In genomic region chr12:84541391-84541958, GRCm38 (mm10) we compare ENCODE assay signal across 26 mouse cellular contexts. TPM values are rescaled to one million over a fixed set of nuclear protein-coding genes. Genes with fewer than 3 reads are reported as not detected.
DNase-seq lines count a peak whose midpoint lies in the region; ATAC-seq lines count a peak whose summit lies in the region.
"Had no signal": no experiment of that assay in that cellular context is flagged by ENCODE, and none has a peak within 500 bp of the region (broad histone marks: within the 10 kb centered on the region; RNA-seq: fewer than 3 reads in every experiment).

No protein-coding gene starts in this region.

- ATAC-seq in embryonic facial prominence, embryonic 14.5 days (ENCODE audit: low read depth): peak; percentile 82; the same call in 1 of the 2 replicates
- peak; percentile 21; the same call in 1 of the 2 replicates for ATAC-seq in neural tube, embryonic 14.5 days (ENCODE audit: low read depth)
- ATAC-seq: CD4-positive, CD25-positive, alpha-beta regulatory T cell, adult 4 months had no signal

- H3K4me1 ChIP-seq in embryonic facial prominence, embryonic 14.5 days (ENCODE audit: control insufficient read depth, insufficient read depth, low read length): no peaks in the 10 kb centered on the region
- H3K4me1 ChIP-seq in embryonic facial prominence, embryonic 10.5 days: no peaks in the 10 kb centered on the region
- no peaks in the 10 kb centered on the region for H3K4me1 ChIP-seq in neural tube, embryonic 14.5 days (ENCODE audit: control insufficient read depth, insufficient read depth, low read length)
- H3K4me1 ChIP-seq in limb, embryonic 10.5 days: 0 out of 2 replicates have a peak, but pooled peaks cover 3% of the 10 kb centered on the region
- H3K4me1 ChIP-seq: embryonic facial prominence, embryonic 15.5 days had no signal

- H3K9ac ChIP-seq in embryonic facial prominence, embryonic 14.5 days (ENCODE audit: low read depth, low read length): no peak overlapping the region
- H3K9ac ChIP-seq in neural tube, embryonic 14.5 days (replicated peaks; ENCODE audit: low read depth, low read length): no peak overlapping the region
- H3K9ac ChIP-seq: embryonic facial prominence, embryonic 15.5 days; hindbrain, embryonic 13.5 days; intestine, embryonic 15.5 days had no signal

- H3K4me2 ChIP-seq in embryonic facial prominence, embryonic 14.5 days (ENCODE audit: low read depth, low read length): no peak overlapping the region
- H3K4me2 ChIP-seq in neural tube, embryonic 14.5 days (ENCODE audit: low read depth, low read length): no peak overlapping the region
- H3K4me2 ChIP-seq: embryonic facial prominence, embryonic 15.5 days; hindbrain, embryonic 13.5 days; intestine, embryonic 15.5 days had no signal

- 72% methylated on average over 11 of the region's 11 CpGs for WGBS in embryonic facial prominence, embryonic 14.5 days
- WGBS in embryonic facial prominence, embryonic 10.5 days: 66% methylated on average over 11 of the region's 11 CpGs
- WGBS in neural tube, embryonic 14.5 days: 64% methylated on average over 11 of the region's 11 CpGs
- WGBS in limb, embryonic 10.5 days: 84% methylated on average over 11 of the region's 11 CpGs

- no peaks in the 10 kb centered on the region for H3K9me3 ChIP-seq in embryonic facial prominence, embryonic 14.5 days (ENCODE audit: control insufficient read depth, low read length)
- no peaks in the 10 kb centered on the region for H3K9me3 ChIP-seq in embryonic facial prominence, embryonic 10.5 days
- no peaks in the 10 kb centered on the region for H3K9me3 ChIP-seq in neural tube, embryonic 14.5 days (ENCODE audit: control insufficient read depth, low read length)
- H3K9me3 ChIP-seq in limb, embryonic 10.5 days (replicated peaks): no peaks in the 10 kb centered on the region
- H3K9me3 ChIP-seq: embryonic facial prominence, embryonic 15.5 days; G1E; heart, embryonic 10.5 days; hindbrain, embryonic 13.5 days; intestine, embryonic 15.5 days had no signal

- no peaks in the 10 kb centered on the region for H3K36me3 ChIP-seq in embryonic facial prominence, embryonic 14.5 days (ENCODE audit: control insufficient read depth, insufficient read depth, low read length)
- H3K36me3 ChIP-seq in embryonic facial prominence, embryonic 10.5 days (replicated peaks): no peaks in the 10 kb centered on the region; the same call in 1 of the 2 replicates
- no peaks in the 10 kb centered on the region for H3K36me3 ChIP-seq in neural tube, embryonic 14.5 days (ENCODE audit: control insufficient read depth, insufficient read depth, low read length)
- H3K36me3 ChIP-seq in limb, embryonic 10.5 days: no peaks in the 10 kb centered on the region
- H3K36me3 ChIP-seq: embryonic facial prominence, embryonic 15.5 days; heart, embryonic 10.5 days; hindbrain, embryonic 13.5 days; intestine, embryonic 15.5 days had no signal

- no peak overlapping the region for H3K27ac ChIP-seq in embryonic facial prominence, embryonic 14.5 days (replicated peaks; ENCODE audit: low read depth, low read length)
- no peak overlapping the region for H3K27ac ChIP-seq in embryonic facial prominence, embryonic 10.5 days (replicated peaks)
- H3K27ac ChIP-seq in neural tube, embryonic 14.5 days (ENCODE audit: low read depth, low read length): no peak overlapping the region
- H3K27ac ChIP-seq in limb, embryonic 10.5 days: no peak overlapping the region
- H3K27ac ChIP-seq: embryonic facial prominence, embryonic 15.5 days; gastrocnemius, adult 2 months; heart, embryonic 10.5 days; hindbrain, embryonic 13.5 days; intestine, embryonic 15.5 days had no signal

- H3K27me3 ChIP-seq in embryonic facial prominence, embryonic 14.5 days (replicated peaks; ENCODE audit: control insufficient read depth, insufficient read depth, low read length): no peaks in the 10 kb centered on the region
- no peaks in the 10 kb centered on the region for H3K27me3 ChIP-seq in embryonic facial prominence, embryonic 10.5 days (replicated peaks; ENCODE audit: low read depth, poor library complexity, severe bottlenecking)
- peaks cover 2% of the 10 kb centered on the region for H3K27me3 ChIP-seq in neural tube, embryonic 14.5 days (ENCODE audit: control insufficient read depth, insufficient read depth, low read length)
- H3K27me3 ChIP-seq in limb, embryonic 10.5 days (ENCODE audit: low read depth, poor library complexity, severe bottlenecking): no peaks in the 10 kb centered on the region
- H3K27me3 ChIP-seq: embryonic facial prominence, embryonic 15.5 days; intestine, embryonic 15.5 days had no signal

- H3K4me3 ChIP-seq in embryonic facial prominence, embryonic 14.5 days (ENCODE audit: low read depth, low read length): no peak overlapping the region
- H3K4me3 ChIP-seq in embryonic facial prominence, embryonic 10.5 days: no peak overlapping the region
- no peak overlapping the region for H3K4me3 ChIP-seq in neural tube, embryonic 14.5 days (ENCODE audit: low read depth, low read length)
- no peak overlapping the region for H3K4me3 ChIP-seq in limb, embryonic 10.5 days
- H3K4me3 ChIP-seq: embryonic facial prominence, embryonic 15.5 days; erythroblast, embryonic 14.5 days; gastrocnemius, adult 2 months; heart, embryonic 10.5 days; hindbrain, embryonic 13.5 days; intestine, embryonic 15.5 days had no signal

- DNase-seq in embryonic facial prominence, embryonic 14.5 days (ENCODE audit: low spot score): peak; percentile 53
- DNase-seq in embryonic facial prominence, embryonic 10.5 days (ENCODE audit: low spot score): no peak
- no peak for DNase-seq in neural tube, embryonic 10.5 days (ENCODE audit: extremely low spot score, low spot score)
- DNase-seq in retina, embryonic 14.5 days (ENCODE audit: low spot score): peak; percentile 93
- no peak for DNase-seq in ovary, adult 18-20 months (ENCODE audit: low spot score)
- DNase-seq in limb, embryonic 10.5 days (ENCODE audit: low spot score): no peak
- DNase-seq: adrenal gland, postnatal 14 days; B cell, adult 2 months; cerebellum, adult 18-20 months; cerebellum, adult 9-11 months; cerebellum, postnatal 36 days; gastrocnemius, adult 2 months; gastrocnemius, postnatal 25 days; heart, adult 18-20 months; heart, postnatal 10 days; heart, postnatal 4 days; kidney, adult 18-20 months had no signal

RNA-seq across cellular contexts. Expression of gene Vsx2, which starts 28.1 kb away (rescaled TPM):
- 0.10 and 0.43 TPM in 2 replicates for polyA plus RNA-seq in embryonic facial prominence, embryonic 14.5 days (2014; fragmentation: Nextera tagmentation; extraction: Ambion mirVana)
- polyA plus RNA-seq in embryonic facial prominence, embryonic 10.5 days (2016; fragmentation: Nextera tagmentation; extraction: Ambion mirVana): 2.8 and 3.2 TPM in 2 replicates
- polyA plus RNA-seq in neural tube, embryonic 14.5 days (2014; fragmentation: Nextera tagmentation; extraction: Ambion mirVana): 7.2 and 8.0 TPM in 2 replicates
- polyA plus RNA-seq in limb, embryonic 10.5 days (2016; fragmentation: Nextera tagmentation; extraction: Ambion mirVana): 0.33 TPM in 1 of 2 replicates, not detected in the other
- polyA plus RNA-seq: CD4-positive, CD25-positive, alpha-beta regulatory T cell, adult 4 months; erythroblast, embryonic 14.5 days; G1E; heart, embryonic 10.5 days; heart, embryonic 14.5 days; intestine, embryonic 15.5 days had no signal

Comparison
In these comparisons a context has a peak if more than half of its experiments do, and no peak if none do; other contexts are left out.
1. DNase-seq: peak in embryonic facial prominence, embryonic 14.5 days (single experiment) and retina, embryonic 14.5 days (single experiment); none in embryonic facial prominence, embryonic 10.5 days (single experiment), neural tube, embryonic 10.5 days (single experiment), ovary, adult 18-20 months (single experiment) and limb, embryonic 10.5 days (single experiment).